Mouse (Mus musculus): ENCODE results near the gene Plekhm2. TPM values are rescaled to one million over a fixed set of nuclear protein-coding genes. Genes with fewer than 3 reads are reported as not detected.

The Plekhm2 gene
- total RNA-seq, 2 experiments from 2014 or later, result 81.0 to 83.1 TPM

- intact Hi-C loops (cut with DNase I), result no loop called here
Observed at GRCm38 (mm10) chr4:141663122-141663931, 1.4 kb downstream of the Plekhm2 start.

GRCm38 (mm10) chr4:141660884-141661283, 3.8 kb downstream of the Plekhm2 start:
- intact Hi-C loops (cut with DNase I), result no loop called here

More at GRCm38 (mm10) chr4:141663122-141663931, 1.4 kb downstream of the Plekhm2 start:
- DNase-seq, result peak; percentile 64 to 69

GRCm38 (mm10) chr4:141659739-141660138, 5.0 kb downstream of the Plekhm2 start:
- intact Hi-C loops (cut with DNase I), result no loop called here
- peak in 1 of 2 experiments; percentile 46 for DNase-seq

More at GRCm38 (mm10) chr4:141660884-141661283, 3.8 kb downstream of the Plekhm2 start:
- DNase-seq, result no peak

- intact Hi-C loops (cut with DNase I), result no loop called here
- no peak for DNase-seq
Observed at GRCm38 (mm10) chr4:141658846-141659484, 5.7 kb downstream of the Plekhm2 start.

- DNase-seq, result no peak
- intact Hi-C loops (cut with DNase I), result no loop called here
Observed at GRCm38 (mm10) chr4:141656932-141657331, 7.8 kb downstream of the Plekhm2 start.

- intact Hi-C loops (cut with DNase I), result no loop called here
- peak; percentile 48 to 51 for DNase-seq
Observed at GRCm38 (mm10) chr4:141655908-141656608, 8.6 kb downstream of the Plekhm2 start.

- peak in 1 of 2 experiments; percentile 55 for DNase-seq
Observed at GRCm38 (mm10) chr4:141654509-141654908, 10.2 kb downstream of the Plekhm2 start.

GRCm38 (mm10) chr4:141653813-141654212, 10.9 kb downstream of the Plekhm2 start:
- intact Hi-C loops (cut with DNase I), result no loop called here
- no peak for DNase-seq

More at GRCm38 (mm10) chr4:141654509-141654908, 10.2 kb downstream of the Plekhm2 start:
- intact Hi-C loops (cut with DNase I), result no loop called here

GRCm38 (mm10) chr4:141653044-141653443, 11.7 kb downstream of the Plekhm2 start:
- intact Hi-C loops (cut with DNase I), result no loop called here
- no peak for DNase-seq

GRCm38 (mm10) chr4:141651944-141652343, 12.8 kb downstream of the Plekhm2 start:
- intact Hi-C loops (cut with DNase I), result no loop called here
- DNase-seq, result no peak

- DNase-seq, result peak in 1 of 2 experiments; percentile 43
- intact Hi-C loops (cut with DNase I), result no loop called here
Observed at GRCm38 (mm10) chr4:141651286-141651685, 13.4 kb downstream of the Plekhm2 start.

GRCm38 (mm10) chr4:141649244-141649643, 15.5 kb downstream of the Plekhm2 start:
- intact Hi-C loops (cut with DNase I), result no loop called here
- DNase-seq, result no peak

GRCm38 (mm10) chr4:141648262-141648661, 16.4 kb downstream of the Plekhm2 start:
- peak in 1 of 2 experiments; percentile 80 for DNase-seq
- intact Hi-C loops (cut with DNase I), result no loop called here

GRCm38 (mm10) chr4:141647187-141647586, 17.5 kb downstream of the Plekhm2 start:
- intact Hi-C loops (cut with DNase I), result no loop called here
- DNase-seq, result no peak

GRCm38 (mm10) chr4:141645988-141646387, 18.7 kb downstream of the Plekhm2 start:
- intact Hi-C loops (cut with DNase I), result no loop called here
- no peak for DNase-seq

- intact Hi-C loops (cut with DNase I), result no loop called here
- DNase-seq, result peak; percentile 91 to 92
Observed at GRCm38 (mm10) chr4:141643118-141643855, 21.4 kb downstream of the Plekhm2 start.

GRCm38 (mm10) chr4:141641961-141642811, 22.5 kb downstream of the Plekhm2 start:
- intact Hi-C loops (cut with DNase I), result no loop called here
- DNase-seq, result peak in 1 of 2 experiments; percentile 37

- intact Hi-C loops (cut with DNase I), result no loop called here
Observed at GRCm38 (mm10) chr4:141641353-141641771, 23.3 kb downstream of the Plekhm2 start.

GRCm38 (mm10) chr4:141639474-141639873, 25.2 kb downstream of the Plekhm2 start:
- DNase-seq, result no peak
- intact Hi-C loops (cut with DNase I), result no loop called here

More at GRCm38 (mm10) chr4:141641353-141641771, 23.3 kb downstream of the Plekhm2 start:
- DNase-seq, result peak; percentile 74 to 83
